ENCODE assay signal across 18 mouse cellular contexts in genomic region chr17:58973237-58973636, GRCm38 (mm10). TPM values are rescaled to one million over a fixed set of nuclear protein-coding genes. Genes with fewer than 3 reads are reported as not detected.
"Had no signal": no experiment of that assay in that cellular context is flagged by ENCODE, and none has a peak within 500 bp of the region (broad histone marks: within the 10 kb centered on the region; RNA-seq: fewer than 3 reads in every experiment).

No protein-coding gene starts in this region.

- H3K4me2 ChIP-seq: liver, embryonic 13.5 days; liver, embryonic 15.5 days; lung, embryonic 15.5 days; neural tube, embryonic 12.5 days; stomach, embryonic 15.5 days had no signal

- H3K4me1 ChIP-seq: liver, embryonic 13.5 days; liver, embryonic 15.5 days; lung, embryonic 15.5 days; neural tube, embryonic 12.5 days; stomach, embryonic 15.5 days had no signal

- H3K36me3 ChIP-seq: liver, embryonic 13.5 days; liver, embryonic 15.5 days; lung, embryonic 15.5 days; neural tube, embryonic 12.5 days; stomach, embryonic 15.5 days had no signal

- H3K27ac ChIP-seq: liver, embryonic 13.5 days; liver, embryonic 15.5 days; lung, embryonic 15.5 days; macrophage; neural tube, embryonic 12.5 days; stomach, embryonic 15.5 days; stomach, postnatal 0 days had no signal

- ATAC-seq: liver, postnatal 0 days; lung, postnatal 0 days had no signal

- H3K4me3 ChIP-seq: liver, embryonic 13.5 days; liver, embryonic 15.5 days; lung, embryonic 15.5 days; megakaryocyte, embryonic 14.5 days; neural tube, embryonic 12.5 days; stomach, embryonic 15.5 days had no signal

- DNase-seq: liver, embryonic 13.5 days; liver, postnatal 0 days; lung, adult 2 months; lung, postnatal 14 days; lung, postnatal 36 days; right cerebral cortex, postnatal 14 days; thymus, adult 2 months; thymus, postnatal 25 days; thymus, postnatal 4 days had no signal

- H3K9me3 ChIP-seq: liver, embryonic 13.5 days; liver, embryonic 15.5 days; lung, embryonic 15.5 days; neural tube, embryonic 12.5 days; stomach, embryonic 15.5 days had no signal

- H3K9ac ChIP-seq: liver, embryonic 13.5 days; liver, embryonic 15.5 days; liver, postnatal 0 days; lung, embryonic 15.5 days; neural tube, embryonic 12.5 days; stomach, embryonic 15.5 days had no signal

- H3K27me3 ChIP-seq: liver, embryonic 13.5 days; liver, embryonic 15.5 days; lung, embryonic 15.5 days; megakaryocyte, embryonic 14.5 days; neural tube, embryonic 12.5 days; stomach, embryonic 15.5 days had no signal

RNA-seq across cellular contexts. Expression of gene Pdzph1, which starts 17.9 kb away (rescaled TPM):
- polyA plus RNA-seq: liver, postnatal 0 days; lung, adult 2 months; lung, embryonic 15.5 days; lung, postnatal 0 days; macrophage; stomach, embryonic 15.5 days; stomach, postnatal 0 days; thymus, adult 2 months; urinary bladder, adult 2 months had no signal
